ENCODE assay signal across 8 mouse cellular contexts in genomic region chrX:12158821-12159533, GRCm38 (mm10). TPM values are rescaled to one million over a fixed set of nuclear protein-coding genes. Genes with fewer than 3 reads are reported as not detected.
DNase-seq lines count a peak whose midpoint lies in the region; ATAC-seq and TF ChIP-seq lines count a peak whose summit lies in the region.

No protein-coding gene starts in this region.

- DNase-seq in embryo, embryonic 10.5 days (ENCODE audit: low spot score), result peak; percentile 27
- no peak for DNase-seq in embryo, embryonic 11 days
- peak; percentile 51 for DNase-seq in lung, postnatal 14 days
- DNase-seq in spleen, postnatal 10 days (ENCODE audit: low spot score in 2 of 2), result peak; percentile 9 to 66
- no peak for DNase-seq in ovary, postnatal 14 days (ENCODE audit: low spot score)

- peak overlapping the region; percentile 67 for H3K4me2 ChIP-seq in heart, embryonic 11.5 days
- peak overlapping the region; percentile 68 for H3K4me2 ChIP-seq in kidney, embryonic 16.5 days (replicated peaks; ENCODE audit: low read depth, low read length)

- no peak for TF ChIP-seq CTCF in bone marrow, adult 2 months (IDR thresholded peaks at IDR 0.05; ENCODE audit: control insufficient read depth, insufficient read depth, low read length)

- no peak for TF ChIP-seq POLR2A in bone marrow, adult 2 months (IDR thresholded peaks at IDR 0.05; ENCODE audit: borderline replicate concordance, control insufficient read depth, low read depth, low read length)

- no peaks in the 10 kb centered on the region for H3K4me1 ChIP-seq in bone marrow, adult 2 months (ENCODE audit: control insufficient read depth, insufficient read depth, low read length)
- H3K4me1 ChIP-seq in heart, embryonic 11.5 days (ENCODE audit: control insufficient read depth, insufficient read depth, low read length), result peaks cover 5% of the 10 kb centered on the region
- H3K4me1 ChIP-seq in kidney, embryonic 16.5 days (ENCODE audit: insufficient read depth, low read length), result peaks cover 42% of the 10 kb centered on the region

- H3K9me3 ChIP-seq in heart, embryonic 11.5 days (replicated peaks; ENCODE audit: control insufficient read depth, low read length), result no peaks in the 10 kb centered on the region
- no peaks in the 10 kb centered on the region for H3K9me3 ChIP-seq in kidney, embryonic 16.5 days (ENCODE audit: low read length)

- H3K27me3 ChIP-seq in heart, embryonic 11.5 days (ENCODE audit: control insufficient read depth, insufficient read depth, low read length), result peaks cover 51% of the 10 kb centered on the region
- peaks cover 61% of the 10 kb centered on the region for H3K27me3 ChIP-seq in kidney, embryonic 16.5 days (ENCODE audit: insufficient read depth, low read length)

- WGBS in bone marrow, adult 2 months, result 3% methylated on average over 31 of the region's 31 CpGs
- WGBS in heart, embryonic 11.5 days (ENCODE audit: insufficient replicate concordance), result 5% methylated on average over 31 of the region's 31 CpGs
- WGBS in kidney, embryonic 16.5 days, result 7% methylated on average over 31 of the region's 31 CpGs

- ATAC-seq in heart, embryonic 11.5 days (replicated peaks; ENCODE audit: insufficient number of reproducible peaks, low FRiP score, low TSS enrichment), result 0 out of 2 replicates have a peak, but pooled peaks have one; percentile 19
- no peak; the same call in 1 of the 2 replicates for ATAC-seq in kidney, embryonic 16.5 days (ENCODE audit: low FRiP score, low TSS enrichment)

- peak overlapping the region; percentile 83 for H3K27ac ChIP-seq in bone marrow, adult 2 months (ENCODE audit: control insufficient read depth, insufficient read depth, low read depth, low read length, poor library complexity)
- peak overlapping the region; percentile 91 for H3K27ac ChIP-seq in heart, embryonic 11.5 days (ENCODE audit: low read depth, low read length)
- H3K27ac ChIP-seq in kidney, embryonic 16.5 days (ENCODE audit: low read length), result peak overlapping the region; percentile 93

- peak overlapping the region; percentile 75 for H3K9ac ChIP-seq in heart, embryonic 11.5 days (ENCODE audit: low read depth, low read length)
- peak overlapping the region; percentile 77 for H3K9ac ChIP-seq in kidney, embryonic 16.5 days (replicated peaks; ENCODE audit: low read length)

- H3K4me3 ChIP-seq in bone marrow, adult 2 months (replicated peaks; ENCODE audit: control insufficient read depth, low read depth, low read length), result peak overlapping the region; percentile 51
- peak overlapping the region; percentile 52 for H3K4me3 ChIP-seq in heart, embryonic 11.5 days (ENCODE audit: low read depth, low read length)
- peak overlapping the region; percentile 53 for H3K4me3 ChIP-seq in kidney, embryonic 16.5 days (ENCODE audit: low read length)

- no peaks in the 10 kb centered on the region for H3K36me3 ChIP-seq in heart, embryonic 11.5 days (ENCODE audit: control insufficient read depth, insufficient read depth, low read length)
- H3K36me3 ChIP-seq in kidney, embryonic 16.5 days (ENCODE audit: insufficient read depth, low read length), result no peaks in the 10 kb centered on the region

RNA-seq across cellular contexts. Expression of gene Bcor, which starts 1.2 kb away (rescaled TPM):
- 9.0 and 13.6 TPM in 2 replicates for polyA plus RNA-seq in bone marrow, adult 2 months (2011; ENCODE audit: insufficient read depth, insufficient read length, low replicate concordance, missing spikeins)
- polyA plus RNA-seq in heart, embryonic 11.5 days (2014; fragmentation: Nextera tagmentation; extraction: Ambion mirVana), result 18.7 and 20.2 TPM in 2 replicates
- polyA plus RNA-seq in kidney, embryonic 16.5 days (2015; fragmentation: Nextera tagmentation; extraction: Ambion mirVana), result 16.7 and 19.9 TPM in 2 replicates

Comparison
In these comparisons a context has a peak if more than half of its experiments do, and no peak if none do; other contexts are left out.
1. DNase-seq: peak in embryo, embryonic 10.5 days (single experiment), lung, postnatal 14 days (single experiment) and spleen, postnatal 10 days (2 of 2); none in embryo, embryonic 11 days (single experiment) and ovary, postnatal 14 days (single experiment).
2. Peak in every context shown above with its lines, with median percentiles within 50 percentile points of each other: H3K27ac ChIP-seq and H3K4me3 ChIP-seq.